Mouse (Mus musculus): ENCODE measurements around the gene Sys1. TPM values are rescaled to one million over a fixed set of nuclear protein-coding genes. Genes with fewer than 3 reads are reported as not detected.
A peak's percentile ranks its signal among the peaks of the same experiment; 100 is the strongest.

Gene Sys1
- 10 to 100 TPM; 29.7 to 33.4 TPM for polyA plus RNA-seq (2017; shearing (Covaris generic))

DNA sequence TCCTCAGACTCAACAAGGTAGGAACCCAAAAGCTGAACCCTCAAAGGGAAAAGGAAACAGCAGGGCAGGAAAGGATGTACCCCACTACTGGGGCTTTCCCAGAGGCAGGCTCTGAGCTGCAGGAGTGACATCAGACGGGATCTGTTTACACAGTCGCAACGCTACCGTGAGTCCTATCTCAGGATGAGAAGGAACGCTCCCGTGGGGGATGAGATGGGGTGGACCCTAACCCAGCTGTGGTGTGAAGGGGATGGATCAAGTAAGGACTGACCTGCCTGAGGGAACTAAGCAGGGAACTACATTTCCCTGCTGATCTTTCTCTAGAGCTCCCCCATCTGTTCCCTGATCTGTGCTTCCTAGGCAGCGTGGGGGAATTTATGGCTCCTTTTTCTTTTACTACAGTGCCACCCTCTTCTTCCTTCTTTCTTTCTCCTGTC lies at the start of gene Sys1:
TSS of gene Sys1 (plus strand) at position 101 of the 437 bp plus-strand sequence.
- ATAC-seq: peak; percentile 65

DNA sequence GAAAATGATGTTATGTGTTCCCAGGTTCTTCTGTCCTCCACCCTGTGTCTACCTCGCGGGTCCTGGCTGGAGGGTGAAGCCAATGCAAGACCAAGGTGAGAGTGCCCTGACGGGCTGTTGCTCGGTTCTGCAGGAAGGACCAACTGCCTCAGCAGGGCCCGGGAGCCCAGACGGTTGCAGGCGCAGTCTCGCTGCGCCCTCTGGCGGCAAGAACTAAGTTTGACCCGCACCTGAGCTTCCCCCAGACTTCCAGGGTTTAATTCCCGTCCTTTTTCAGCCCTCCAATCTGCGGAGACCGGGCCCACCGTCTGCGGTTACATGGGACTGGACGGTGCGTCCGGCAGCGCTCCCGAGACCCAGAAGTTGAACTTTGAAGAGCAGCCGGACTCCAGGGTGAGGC lies 49.1 kb upstream of the Sys1 start:
- no peak for ATAC-seq

GRCm38 (mm10) chr2:164414167-164414566 lies 42.6 kb upstream of the Sys1 start:
- ATAC-seq: no peak

GRCm38 (mm10) chr2:164414581-164414980 lies 42.2 kb upstream of the Sys1 start:
- ATAC-seq: no peak

DNA sequence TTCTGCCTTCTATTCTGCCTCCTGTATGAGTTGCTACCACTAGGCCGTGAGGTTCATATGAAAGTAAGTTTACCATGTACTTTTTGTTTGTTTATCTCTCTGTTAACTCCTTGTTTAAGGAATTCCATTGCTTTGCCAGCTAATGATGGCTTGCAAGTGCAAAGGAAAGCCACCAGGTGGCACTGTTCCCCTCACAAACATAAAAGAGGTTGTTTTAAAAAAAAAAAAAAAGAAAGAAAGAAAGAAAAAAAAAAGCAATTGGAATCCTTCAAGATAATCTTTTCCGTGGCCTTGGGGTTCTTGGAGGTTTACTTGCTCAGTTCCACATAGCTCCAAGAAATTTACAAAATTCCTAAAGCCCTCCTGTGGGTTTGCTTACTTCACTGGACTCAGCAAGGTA lies 39.6 kb upstream of the Sys1 start:
- peak; percentile 10 for ATAC-seq

DNA sequence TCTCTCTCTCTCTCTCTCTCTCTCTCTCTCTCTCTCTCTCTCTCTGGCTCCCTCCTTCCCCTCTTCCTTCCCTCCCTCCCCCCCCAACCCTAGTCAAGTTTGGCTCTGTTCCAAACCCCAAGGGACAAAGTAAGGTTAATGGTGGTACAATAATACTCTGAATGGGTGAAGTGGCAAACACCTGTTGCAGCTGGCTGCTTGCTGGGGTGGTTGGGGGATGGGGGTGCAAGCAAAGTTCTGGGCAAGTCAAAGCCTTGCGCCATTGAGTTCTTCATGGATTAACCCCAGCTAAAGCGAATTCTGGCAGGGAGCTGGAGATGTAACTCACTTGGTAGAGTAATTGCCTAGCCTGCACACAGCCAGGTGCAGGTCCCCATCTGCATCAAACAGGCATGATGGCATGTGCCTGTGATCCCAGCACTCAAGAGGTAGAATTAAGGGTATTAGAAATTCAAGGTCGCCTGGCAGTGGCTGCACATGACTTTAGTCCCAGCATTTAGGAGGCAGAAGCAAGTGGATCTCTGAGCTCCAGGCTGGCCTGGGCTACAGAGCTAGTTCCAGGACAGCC lies 38.4 kb upstream of the Sys1 start:
- ATAC-seq: no peak

GRCm38 (mm10) chr2:164419489-164419888 lies 37.3 kb upstream of the Sys1 start:
- ATAC-seq: no peak

- no peak for ATAC-seq
Measured at GRCm38 (mm10) chr2:164421306-164421705, 35.5 kb upstream of the Sys1 start.

GRCm38 (mm10) chr2:164421979-164422378 lies 34.8 kb upstream of the Sys1 start:
- no peak for ATAC-seq

DNA sequence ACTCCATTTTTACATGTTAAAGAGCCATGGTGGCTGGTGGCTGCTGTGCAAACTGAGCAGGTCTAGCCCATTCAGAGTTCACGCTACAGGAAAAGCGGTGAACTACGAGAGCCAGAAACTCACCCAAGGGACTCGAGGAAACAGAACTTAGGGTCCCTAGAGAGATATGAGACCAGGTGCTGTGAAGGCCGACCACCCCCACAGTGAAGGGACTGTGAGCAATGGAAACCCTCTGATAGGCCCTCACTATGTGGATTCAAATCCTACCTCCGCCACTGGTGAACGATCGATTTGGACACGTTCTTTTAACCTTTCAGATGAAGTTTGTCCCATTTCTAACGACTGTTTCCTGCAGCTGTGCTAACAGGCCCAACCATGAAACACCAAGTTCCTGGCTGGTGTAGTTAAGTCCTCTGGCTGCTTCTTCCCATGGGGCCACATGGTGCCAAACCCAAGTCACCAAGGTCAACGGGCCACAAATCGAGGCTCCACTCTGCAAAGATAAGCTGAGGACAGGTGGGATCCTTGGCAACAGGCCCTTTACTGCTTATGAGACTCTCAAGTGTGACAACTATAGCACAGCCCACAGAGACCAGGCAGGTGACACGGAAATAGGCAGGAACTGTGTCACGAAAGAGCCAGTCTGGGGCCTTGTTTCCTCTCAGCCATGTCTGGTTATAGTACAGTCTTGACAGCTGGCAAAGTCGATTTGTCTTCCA lies 33.9 kb upstream of the Sys1 start:
- no peak for ATAC-seq

DNA sequence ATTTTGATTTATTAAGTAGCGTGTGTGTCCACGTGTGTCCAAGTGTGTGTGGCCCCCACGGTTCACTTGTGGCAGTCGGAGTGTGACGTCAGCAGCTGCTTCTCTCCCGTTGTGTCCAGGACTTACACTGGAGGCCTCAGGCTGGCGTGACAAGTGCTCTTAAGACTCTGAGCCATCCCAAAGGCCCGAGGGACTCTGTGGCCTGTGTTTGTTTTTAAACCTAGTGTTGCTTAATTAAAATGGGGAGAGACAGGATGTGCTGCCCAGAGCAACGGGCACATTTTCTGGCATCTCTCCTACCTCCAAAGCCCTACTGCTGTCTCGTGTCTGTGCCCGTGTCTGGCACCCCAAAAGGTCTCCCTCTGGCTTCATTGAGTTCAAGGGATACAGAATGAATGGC lies 33.3 kb upstream of the Sys1 start:
- ATAC-seq: no peak

GRCm38 (mm10) chr2:164424406-164424805 lies 32.4 kb upstream of the Sys1 start:
- no peak for ATAC-seq

- ATAC-seq: no peak
Measured at GRCm38 (mm10) chr2:164425401-164425800, 31.4 kb upstream of the Sys1 start.

- ATAC-seq: no peak
Measured at GRCm38 (mm10) chr2:164426121-164426520, 30.6 kb upstream of the Sys1 start.

DNA sequence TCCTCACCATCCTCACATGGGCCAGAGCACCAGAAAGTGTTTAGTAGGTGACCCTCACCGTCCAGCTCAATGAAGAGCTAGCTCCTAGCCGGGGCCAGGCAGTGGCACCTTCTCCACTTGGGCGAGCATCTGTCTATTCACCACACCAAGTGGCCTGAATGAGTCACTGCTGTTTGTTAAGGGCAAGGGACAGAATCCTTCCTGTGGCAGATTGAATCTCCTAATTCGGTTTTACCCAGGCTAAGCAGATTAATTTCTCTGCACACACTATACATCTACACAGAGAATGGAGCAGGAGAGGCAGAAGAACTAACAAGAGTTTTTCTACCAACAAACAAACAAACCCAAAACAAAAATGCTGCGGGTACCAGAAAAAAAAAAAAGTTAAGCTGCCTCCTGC lies 29.8 kb upstream of the Sys1 start:
- no peak for ATAC-seq

DNA sequence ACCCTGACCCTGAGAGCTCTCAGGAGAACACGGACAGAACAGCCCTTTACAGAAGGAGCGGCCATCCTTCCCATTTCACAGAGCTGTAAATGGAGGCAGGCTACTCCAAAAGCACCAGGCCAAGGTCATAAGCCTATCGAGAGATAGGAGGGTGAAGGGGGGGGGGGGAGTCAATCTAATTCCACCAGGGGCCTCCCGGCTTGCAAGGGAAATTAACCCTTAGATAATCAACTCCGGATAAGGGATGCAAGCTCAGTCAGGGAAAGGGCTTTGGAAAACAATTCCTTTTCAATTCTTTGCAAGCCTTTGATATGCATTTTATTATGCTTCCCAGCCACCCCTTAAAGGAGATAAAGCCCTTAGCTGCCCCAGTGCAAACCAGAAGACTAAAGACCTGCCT lies 28.3 kb upstream of the Sys1 start:
- ATAC-seq: no peak

DNA sequence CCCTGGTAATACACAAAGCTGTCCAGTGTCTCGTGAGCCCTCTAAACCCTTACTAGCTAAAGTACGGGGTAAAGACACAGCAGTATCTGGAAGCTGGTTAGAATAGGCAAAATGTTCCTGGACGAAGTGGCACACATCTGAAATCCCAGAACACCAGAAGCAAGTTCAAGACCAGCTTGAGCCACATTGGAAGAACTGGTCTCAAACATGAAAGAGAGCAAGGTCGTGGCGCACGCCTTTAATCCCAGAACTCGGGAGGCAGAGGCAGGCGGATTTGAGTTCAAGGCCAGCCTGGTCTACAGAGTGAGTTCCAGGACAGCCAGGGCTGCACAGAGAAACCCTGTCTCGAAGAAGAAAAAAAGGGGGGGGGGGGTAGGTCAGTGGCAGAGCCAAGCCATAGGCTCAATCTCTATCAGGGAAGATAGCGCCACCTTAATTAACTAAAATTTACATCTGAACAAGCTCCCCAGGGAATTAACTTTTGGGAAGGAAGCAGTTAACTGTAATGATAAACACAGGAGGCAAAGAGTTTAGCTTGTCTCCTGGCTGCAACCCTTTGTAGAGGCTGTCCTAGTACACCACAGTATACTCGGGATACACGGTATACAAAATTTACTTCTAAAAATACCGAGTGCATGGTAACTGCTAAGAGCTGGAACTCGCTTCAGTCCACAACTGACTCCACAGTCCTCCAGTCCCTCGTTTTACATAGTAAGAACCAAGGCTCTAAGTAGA lies 26.7 kb upstream of the Sys1 start:
- no peak for ATAC-seq

GRCm38 (mm10) chr2:164430697-164431096 lies 26.1 kb upstream of the Sys1 start:
- ATAC-seq: no peak

- ATAC-seq: no peak
Measured at GRCm38 (mm10) chr2:164431676-164432465, 24.9 kb upstream of the Sys1 start.

DNA sequence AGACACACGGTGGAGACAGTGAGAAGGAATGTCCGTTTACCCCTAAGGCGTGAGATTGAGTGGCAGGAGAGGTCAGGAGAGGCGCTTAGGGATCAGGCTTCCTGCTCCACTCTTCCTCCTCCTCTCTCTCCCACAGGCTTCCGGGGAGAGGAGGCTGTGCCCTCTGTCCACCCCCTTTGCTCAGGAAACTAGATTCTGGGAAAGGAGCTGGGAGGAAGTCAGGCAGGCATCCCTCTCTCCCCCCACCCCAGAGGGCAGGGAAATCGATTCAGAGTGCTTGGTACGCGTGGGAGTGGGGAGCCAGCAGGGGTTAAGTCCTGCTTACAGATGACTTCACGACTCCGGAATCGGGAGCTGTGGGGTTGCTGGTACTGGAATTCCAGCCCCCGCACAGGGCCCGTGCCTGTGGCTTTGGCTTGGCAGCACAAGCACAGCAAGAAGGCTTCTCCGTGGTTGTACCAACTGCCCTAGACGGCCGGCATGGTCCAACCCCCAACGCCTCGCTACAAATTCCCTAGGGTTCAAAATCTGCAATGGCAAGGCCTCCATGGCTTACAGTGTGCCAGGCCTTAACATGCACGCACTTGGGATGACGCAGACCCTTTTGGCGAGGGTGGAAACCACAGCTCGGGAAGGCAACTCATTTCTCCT lies 24.1 kb upstream of the Sys1 start:
- no peak for ATAC-seq

GRCm38 (mm10) chr2:164433278-164433895 lies 23.4 kb upstream of the Sys1 start:
- ATAC-seq: no peak

DNA sequence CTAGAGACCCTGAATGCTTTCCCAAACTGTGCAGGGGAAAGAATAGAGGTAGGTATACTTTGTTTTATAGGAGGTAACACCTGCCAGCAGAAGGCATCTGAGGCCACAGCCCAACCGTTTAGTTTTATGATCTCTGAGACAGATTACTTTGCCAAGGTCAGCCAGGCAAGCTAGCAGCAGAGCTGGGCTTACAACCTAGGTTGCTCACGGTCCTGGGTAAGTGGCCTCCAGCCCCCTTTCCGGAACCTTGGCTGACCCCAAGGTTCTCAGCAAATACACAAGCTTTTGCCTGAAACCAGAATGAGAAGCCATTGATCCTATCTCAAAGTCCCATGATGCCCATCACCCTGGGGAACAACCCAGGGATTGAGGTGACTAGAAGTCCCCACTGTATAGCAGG lies 22.1 kb upstream of the Sys1 start:
- ATAC-seq: no peak
